Mouse (Mus musculus) E14TG2a.4 (cell line): ENCODE data around the gene Olfr1047.

Experiments
- H3K27me3 ChIP-seq: 2 replicates; pipeline ENCODE4 v1.6.1; 2014; ENCODE audit warnings: low read length, control low read depth; ENCODE audit not compliant: insufficient read depth
- H3K36me3 ChIP-seq: 2 replicates; pipeline ENCODE4 v1.6.1; 2014; ENCODE audit warnings: low read length, control low read depth; ENCODE audit not compliant: insufficient read depth
- H3K4me1 ChIP-seq: replicated peaks from 2 replicates; pipeline ENCODE4 v1.6.1; 2014; ENCODE audit warnings: low read depth, low read length, control low read depth
- H3K4me3 ChIP-seq: replicated peaks from 2 replicates; pipeline ENCODE4 v1.5.1; 2014; ENCODE audit warnings: mild to moderate bottlenecking, low read length
- H3K9me3 ChIP-seq: 2 replicates; pipeline ENCODE4 v1.6.1; 2014; ENCODE audit warnings: low read length, control low read depth
- CTCF ChIP-seq: conservative IDR thresholded peaks from 2 replicates; pipeline ENCODE4 v1.5.1; 2014; ENCODE audit warnings: low read length
- NANOG ChIP-seq: IDR thresholded peaks from 2 replicates; pipeline ENCODE4 v1.6.1; 2014; ENCODE audit warnings: borderline replicate concordance, low read length, mixed read lengths
- POU5F1 ChIP-seq: IDR thresholded peaks from 2 replicates; pipeline ENCODE4 v1.6.1; 2014; ENCODE audit warnings: low read length, borderline replicate concordance

Olfr1047 gene

DNA sequence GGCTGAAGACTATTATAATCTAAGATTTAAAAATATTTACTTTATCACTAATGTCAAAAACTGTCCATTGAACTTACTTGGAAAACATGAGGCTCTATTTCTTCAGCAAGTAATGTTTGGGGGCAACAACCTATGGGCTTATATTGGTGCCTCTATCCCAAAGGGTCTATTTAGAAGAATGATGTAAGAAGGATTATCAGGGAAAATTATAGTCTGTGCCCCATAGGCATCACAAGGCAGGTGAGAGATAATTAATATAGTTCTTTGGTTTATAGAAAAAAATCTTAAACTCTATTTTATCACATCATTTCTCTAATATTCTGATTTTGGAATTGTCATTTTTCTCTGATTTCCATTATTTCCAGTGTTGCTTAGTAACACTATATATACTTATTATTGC is 53.5 kb downstream of the Olfr1047 start, which contains the start of gene Olfr1044:
Gene Olfr1044, minus strand, starts transcription at position 101 of the 400 bp plus-strand sequence.
- no peaks in the 10 kb centered on the region for H3K36me3 ChIP-seq

More for the DNA sequence above, 53.5 kb downstream of the Olfr1047 start, which contains the start of gene Olfr1044:
- Histone ChIP-seq H3K27me3 (no peaks in the 10 kb centered on the region), H3K4me3 (no peak within 1 kb of the TSS), H3K4me1 (peaks cover 15% of the 10 kb centered on the region), H3K9me3 (no peaks in the 10 kb centered on the region)
- TF ChIP-seq NANOG (no peak), POU5F1 (no peak), CTCF (no peak)
